Mouse (Mus musculus) gastrocnemius, postnatal 36 days (tissue): Measurements from ENCODE around the gene Phldb2. TPM values are rescaled to one million over a fixed set of nuclear protein-coding genes. Genes with fewer than 3 reads are reported as not detected.
A peak's percentile ranks its signal among the peaks of the same experiment; 100 is the strongest.

Source experiments
- DNase-seq, 2 experiments: peaks; one replicate each; pipeline ENCODE4 v3.0.0; 2022
- intact Hi-C: fragments of 180-260 bp; cut with DNase I; formaldehyde crosslinking; loops from one replicate; pipeline ENCODE4 v1.15.1; 2025
- long read RNA-seq, 2 experiments: library from polyadenylated mRNA; stranded (forward); transcript quantifications; one replicate each; pipeline ENCODE4 v2.0.0; 2021
- total RNA-seq, 2 experiments: library from RNA; stranded (reverse); gene quantifications; 2 replicates each; pipeline ENCODE4 v1.2.3; 2021

Gene Phldb2
- 1 to 10 TPM; 6.1 to 8.1 TPM for total RNA-seq
- long read RNA-seq, experiment 1, partial matches to known transcripts, result 1 of 2 reads
- long read RNA-seq, experiment 1, other reads (novel, unspliced or antisense), result 1 of 2 reads
- long read RNA-seq, experiment 2, partial matches to known transcripts, result 0 of 2 reads
- long read RNA-seq, experiment 2, other reads (novel, unspliced or antisense), result 2 of 2 reads

DNA sequence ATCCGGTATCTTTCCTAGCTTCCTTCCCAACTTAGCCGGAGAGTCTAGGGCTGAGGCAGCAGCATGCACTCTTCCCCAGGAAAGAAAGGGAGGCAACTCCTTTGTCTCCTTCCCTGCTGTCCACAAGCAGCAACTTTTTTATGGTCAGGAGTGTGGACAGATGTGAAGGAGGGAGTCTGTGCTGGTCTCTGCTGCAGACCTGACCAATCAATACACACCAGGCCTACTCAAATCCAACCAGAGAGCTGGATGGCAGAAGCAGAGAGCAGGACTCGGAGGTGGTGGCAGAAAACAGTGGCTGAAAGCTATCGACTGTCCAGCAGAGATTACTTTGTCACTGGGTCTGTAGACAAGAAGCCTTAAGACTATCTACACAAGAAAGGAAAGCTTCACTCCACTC, at the start of gene Phldb2:
Phldb2 (minus strand) TSS at position 205 of the 400 bp plus-strand sequence.
- intact Hi-C loops, result no loop called here
- DNase-seq, result no peak

DNA sequence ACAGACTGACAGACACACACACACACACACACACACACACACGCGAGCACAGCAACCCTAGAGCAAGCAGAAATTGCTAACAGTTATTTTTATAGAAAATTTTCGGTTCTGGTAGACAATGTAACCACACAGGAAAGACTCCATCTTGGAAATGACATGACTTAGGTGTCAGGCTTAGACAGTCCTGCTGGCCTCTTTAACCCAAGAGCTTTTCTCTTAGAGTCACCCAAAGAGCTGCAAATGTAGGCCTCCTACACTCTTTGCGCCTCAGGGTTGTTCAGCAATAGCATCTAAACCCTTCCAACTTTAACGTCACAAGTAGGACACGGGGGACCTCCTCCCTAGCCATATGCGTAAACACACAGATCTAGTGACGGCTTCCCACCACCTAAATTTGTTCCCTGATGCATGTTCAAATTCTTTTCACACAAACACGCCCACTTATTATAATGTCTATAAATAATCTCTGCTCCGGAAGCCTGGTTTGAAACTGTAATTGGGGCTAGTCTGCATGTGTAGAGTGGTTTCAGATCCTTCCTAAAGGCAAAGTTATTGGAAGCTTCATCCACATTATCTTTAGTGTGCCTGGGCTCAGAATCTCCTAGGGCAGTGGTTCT, 48.3 kb upstream of the Phldb2 start:
- no peak for DNase-seq
- intact Hi-C loops, result no loop called here

DNA sequence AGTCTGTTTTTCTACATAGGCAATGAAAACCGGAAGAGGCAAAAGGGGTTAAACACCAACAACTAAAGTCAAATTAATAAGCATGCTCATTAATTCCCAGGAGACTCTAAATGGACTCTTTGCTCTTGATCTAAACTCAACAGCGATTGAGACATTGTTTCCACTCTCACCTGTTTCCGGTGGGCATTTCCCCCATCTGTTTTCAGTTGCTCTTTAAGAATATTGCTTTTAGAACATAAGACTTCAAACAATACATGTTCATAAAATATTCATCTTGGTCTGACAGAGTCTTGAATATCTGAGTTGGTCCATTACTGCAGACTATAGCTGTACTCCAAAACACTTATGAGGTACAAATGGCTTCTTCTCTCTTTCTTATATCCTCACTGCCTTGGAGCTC, 47.6 kb upstream of the Phldb2 start:
- intact Hi-C loops, result no loop called here
- DNase-seq, result no peak

DNA sequence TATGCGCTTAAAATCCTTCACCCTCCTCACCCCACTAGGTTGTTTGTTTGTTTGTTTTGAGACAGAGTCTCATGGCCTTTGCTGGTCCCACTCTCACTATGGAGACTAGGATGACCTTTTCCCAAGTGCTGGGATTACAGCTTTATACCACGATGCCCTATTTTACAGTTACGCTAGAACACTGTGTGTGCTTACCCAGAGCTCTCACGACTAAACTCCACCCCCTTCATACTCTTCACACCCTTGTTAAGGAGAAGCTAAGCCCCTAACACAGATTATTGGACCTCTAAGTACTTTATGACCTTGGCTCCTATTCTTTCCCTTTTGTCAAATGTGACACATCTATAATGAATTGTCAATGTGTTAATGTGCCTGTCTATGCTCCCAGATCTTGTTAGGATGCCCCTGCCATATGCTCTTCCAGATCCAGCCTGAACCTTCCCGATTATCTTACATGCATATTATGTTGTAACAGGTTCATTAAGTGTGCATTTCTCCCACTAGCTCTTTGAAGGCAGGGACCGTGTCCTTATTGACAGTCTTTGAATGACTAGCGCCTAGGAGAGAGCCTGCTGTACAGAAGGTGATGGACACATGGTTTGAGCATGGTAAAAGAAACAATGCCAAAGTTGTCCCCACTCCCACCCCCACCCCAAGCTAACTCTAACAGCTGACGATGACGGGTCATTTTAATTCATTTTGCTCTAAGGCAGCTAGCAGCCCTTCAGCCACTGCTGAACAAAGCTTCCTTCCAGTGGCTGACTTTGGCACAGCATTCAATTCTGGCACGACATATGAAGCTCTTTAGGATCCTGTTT, 46.2 kb upstream of the Phldb2 start:
- intact Hi-C loops, result no loop called here
- no peak for DNase-seq

DNA sequence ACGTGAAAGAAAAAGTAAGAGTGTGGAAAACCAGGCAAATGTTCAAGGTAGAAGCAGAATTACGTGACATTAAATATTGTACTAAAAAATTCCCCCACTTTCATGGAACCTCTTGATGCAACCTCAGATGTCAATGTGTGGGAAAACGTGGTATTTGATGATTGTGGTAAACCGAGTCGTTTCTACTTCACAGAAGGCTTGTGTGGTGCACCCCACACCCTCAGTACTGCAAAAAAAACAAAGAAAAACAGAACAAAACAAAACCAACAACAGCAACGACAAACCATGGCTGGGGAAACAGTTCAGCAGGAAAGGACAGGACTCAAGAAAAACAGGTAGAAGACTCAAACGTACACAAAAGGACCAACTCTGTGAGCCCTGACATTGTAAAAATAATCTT, 44.8 kb upstream of the Phldb2 start:
- intact Hi-C loops, result no loop called here
- DNase-seq, result no peak

DNA sequence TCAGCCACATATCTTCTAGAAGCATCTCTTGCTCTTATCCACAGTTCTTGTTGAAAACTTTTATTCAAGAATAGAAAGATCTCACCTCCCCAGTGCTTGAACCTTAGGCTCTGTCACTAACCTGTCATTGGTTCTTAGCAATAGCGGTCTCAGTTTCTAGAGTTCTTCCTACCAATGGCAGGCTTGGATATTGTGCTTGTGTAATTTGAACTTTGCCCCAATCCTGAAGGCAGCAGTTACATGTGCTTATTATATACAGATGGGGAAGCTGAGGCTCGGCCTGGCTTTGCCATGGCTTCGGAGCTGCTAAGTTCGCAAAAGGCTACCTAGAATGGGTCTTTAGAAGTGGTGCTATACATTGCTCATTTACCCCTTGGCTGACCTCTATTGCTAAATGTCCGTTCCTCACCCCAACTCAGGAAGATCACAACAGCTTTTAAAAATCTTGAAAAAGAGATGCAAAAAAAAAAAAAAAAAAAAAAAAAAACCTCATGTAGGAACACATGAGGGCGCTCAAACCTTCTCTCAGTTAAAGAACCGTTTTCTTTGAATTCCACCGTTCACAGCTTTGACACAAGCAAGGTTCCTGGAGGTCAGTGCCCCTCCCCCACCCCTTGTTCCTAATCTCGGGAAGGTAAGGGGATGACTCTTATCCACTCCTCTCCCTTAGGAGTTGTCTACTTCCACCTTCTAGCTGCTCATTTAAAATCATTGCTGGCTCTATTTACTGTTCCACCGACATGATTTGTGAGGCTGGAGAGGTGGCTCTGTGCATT, 37.7 kb upstream of the Phldb2 start:
- intact Hi-C loops, result no loop called here
- DNase-seq, result no peak

DNA sequence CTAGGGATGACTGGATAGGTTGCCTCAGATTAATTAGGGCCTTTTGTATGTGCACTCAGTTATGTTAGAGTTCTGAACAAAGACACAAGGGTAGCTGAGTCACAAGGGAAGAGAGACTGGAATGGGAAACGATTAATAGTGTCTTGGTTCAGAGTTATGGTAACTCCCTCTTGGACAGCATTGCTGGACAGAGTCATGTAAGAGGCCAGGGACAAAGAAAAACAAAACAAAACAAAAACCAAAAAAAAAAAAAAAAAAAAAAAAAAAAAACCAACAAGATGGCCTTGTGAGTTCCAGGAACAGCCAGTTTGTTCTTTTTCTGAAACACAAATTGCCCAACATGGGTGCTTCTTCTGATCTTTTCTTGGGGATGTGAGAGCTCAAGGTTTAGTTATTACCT, 32.8 kb upstream of the Phldb2 start:
- intact Hi-C loops, result no loop called here
- DNase-seq, result no peak

DNA sequence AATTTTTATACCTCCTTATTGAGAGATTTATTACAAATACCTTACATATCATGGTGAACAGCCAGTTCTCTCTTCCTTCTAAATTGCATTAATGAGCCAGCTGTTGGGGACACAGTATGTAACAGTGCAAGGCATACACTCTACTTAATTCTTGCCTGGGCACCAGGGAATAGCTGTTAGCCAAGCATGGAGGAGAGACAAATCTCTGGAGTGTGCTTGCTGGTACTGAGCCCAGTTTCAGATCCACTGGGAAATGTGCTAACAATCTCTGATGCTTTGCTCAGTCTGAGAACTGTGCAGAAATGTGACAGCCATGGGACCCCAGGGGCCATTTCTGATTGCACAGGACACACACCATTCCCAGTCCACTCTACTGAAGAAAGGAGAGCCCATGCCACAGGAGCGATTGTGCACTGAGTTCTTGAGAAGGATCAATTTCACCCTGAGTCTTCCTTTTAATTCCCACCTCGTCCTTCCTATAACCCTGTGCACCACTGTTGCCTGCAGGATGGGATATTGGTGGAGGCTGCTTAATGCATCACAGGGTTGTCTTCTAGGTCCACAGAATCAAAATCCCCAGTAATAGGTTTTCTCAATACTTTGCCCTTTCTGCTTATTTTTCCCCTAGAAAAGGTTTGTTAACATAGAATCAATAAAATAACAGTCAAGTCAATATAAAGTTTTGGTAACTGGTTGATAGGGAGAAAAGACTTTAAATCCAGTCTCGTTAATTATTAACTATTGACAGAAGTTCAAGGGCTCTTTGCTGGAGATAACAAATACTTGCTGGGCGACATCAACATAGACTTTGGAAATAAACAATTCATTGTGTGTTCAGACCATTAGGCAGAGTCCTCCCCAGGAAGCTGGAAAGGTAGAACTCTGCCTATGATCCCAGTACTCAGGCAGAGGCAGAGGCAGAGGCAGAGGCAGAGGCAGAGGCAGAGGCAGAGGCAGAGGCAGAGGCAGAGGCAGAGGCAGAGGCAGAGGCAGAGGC, 31.5 kb upstream of the Phldb2 start:
- intact Hi-C loops, result no loop called here
- peak in 1 of 2 experiments; percentile 18 for DNase-seq

DNA sequence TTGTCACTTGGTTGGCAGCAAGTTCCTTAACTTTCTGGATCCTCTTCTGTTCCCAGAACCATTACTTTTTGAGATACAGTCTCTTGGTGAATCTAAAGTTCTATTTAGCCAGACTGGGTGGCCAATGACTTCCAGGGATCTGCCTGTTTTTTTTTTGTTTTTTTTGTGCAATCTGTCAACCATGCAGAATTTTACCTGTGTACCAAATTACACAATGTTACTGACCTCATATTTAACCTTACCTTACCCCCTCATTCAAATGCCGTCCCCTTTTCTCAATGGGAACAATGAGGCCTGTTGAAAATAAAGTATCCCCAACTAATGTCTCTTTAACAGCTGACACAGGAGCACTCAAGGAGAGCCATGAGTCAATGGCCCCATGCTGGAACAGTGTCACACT, 22.9 kb upstream of the Phldb2 start:
- intact Hi-C loops, result no loop called here
- no peak for DNase-seq

DNA sequence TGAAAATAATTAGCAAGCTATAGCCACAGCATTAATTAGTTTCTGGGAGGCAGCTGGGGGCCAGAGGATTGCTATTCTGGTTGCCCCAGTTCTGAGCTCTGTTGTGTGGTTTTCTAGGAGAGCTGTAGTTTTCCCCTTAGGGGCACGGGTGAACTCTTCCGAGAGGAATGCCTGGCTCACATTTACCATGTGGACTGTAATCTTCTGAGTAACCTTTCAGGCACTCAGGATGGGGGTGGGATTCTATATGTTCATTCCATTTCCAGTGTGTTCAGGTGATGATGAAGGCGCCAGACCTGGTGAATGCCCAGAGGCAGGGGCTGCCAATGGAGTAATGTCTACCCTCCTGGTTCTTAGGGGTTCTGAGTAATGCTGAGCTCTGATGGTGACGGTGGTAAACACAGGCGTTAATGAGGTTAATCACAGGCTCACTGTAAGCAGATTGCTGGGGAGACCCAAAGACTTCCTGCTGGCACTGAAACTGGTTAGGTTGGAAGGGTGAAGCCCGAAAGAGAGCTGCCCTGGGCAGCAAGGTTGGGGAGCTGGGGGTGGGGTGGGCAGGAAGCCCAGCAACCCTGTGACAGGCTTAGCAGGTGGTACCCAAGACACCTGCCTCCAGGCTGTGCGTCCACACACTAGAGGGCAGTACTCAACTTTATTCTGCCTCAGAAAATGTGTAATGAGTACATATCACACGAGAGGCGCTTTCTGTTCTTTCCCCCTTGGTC, 20.7 kb upstream of the Phldb2 start:
- intact Hi-C loops, result loop anchor here (5.0 kb wide), 1 partner anchor 428 kb away; no protein-coding TSS in a partner anchor

DNA sequence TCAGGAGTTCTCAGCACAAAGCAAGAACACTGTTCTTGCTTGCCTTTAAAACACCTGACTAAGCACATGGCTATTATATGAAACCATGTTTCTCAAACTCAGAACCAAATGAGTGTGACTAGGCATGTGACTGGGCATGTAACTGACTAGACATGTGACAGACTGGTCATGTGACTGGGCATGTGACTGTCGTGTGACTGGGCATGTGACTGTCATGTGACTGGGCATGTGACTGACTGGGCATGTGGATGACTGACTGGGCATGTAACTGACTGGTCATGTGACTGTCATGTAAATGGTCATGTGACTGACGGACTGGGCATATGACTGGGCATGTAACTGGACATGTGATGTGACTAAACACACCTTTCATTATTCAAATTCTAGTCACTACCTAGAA, 16.8 kb upstream of the Phldb2 start:
- DNase-seq, result no peak
- intact Hi-C loops, result loop anchor here (5.0 kb wide), 1 partner anchor 432 kb away; no protein-coding TSS in a partner anchor

More for the DNA sequence above, 20.7 kb upstream of the Phldb2 start:
- DNase-seq, result no peak

DNA sequence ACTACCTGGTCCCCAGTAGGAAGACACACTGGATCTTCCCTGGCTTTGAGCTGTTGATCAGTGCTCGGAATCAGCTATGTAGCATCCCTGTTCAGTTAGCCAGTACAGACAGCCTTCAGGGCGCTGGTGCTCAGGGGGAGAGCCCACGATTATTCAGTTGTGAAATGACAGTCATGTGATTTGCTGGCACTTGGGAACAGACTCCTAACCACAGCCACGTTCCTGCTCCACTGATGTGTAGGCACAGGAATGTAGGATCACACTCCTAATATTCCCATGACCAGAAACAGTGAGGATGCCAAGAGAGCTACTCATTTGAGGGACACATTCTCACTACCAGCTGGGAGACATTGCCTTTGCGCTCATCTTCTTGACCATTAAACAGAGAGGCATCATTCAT, 15.3 kb upstream of the Phldb2 start:
- DNase-seq, result no peak
- intact Hi-C loops, result loop anchor here (10.0 kb wide), 1 partner anchor 284 kb away; no protein-coding TSS in a partner anchor

DNA sequence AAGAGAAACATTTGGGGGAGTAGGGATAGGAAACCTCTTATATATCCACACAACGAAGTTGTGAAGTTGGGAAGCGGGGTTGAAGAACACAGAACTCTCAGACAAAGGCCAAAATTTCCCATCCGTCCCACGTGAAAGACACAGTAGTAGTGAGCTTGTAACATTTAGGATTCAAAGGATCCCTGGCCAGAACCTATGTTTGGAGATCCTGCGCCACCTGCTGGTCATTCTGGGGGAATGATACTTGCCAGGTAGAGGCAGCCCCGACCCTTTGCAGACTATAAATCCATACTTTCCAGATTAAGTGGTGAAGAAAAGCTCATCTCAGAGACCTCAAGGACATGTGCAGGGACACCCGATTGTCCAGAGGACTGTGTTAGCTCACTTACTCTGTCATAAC, 14.1 kb upstream of the Phldb2 start:
- intact Hi-C loops, result loop anchor here (2.0 to 10.0 kb wide), 3 partner anchors 123 to 283 kb away; no protein-coding TSS in a partner anchor

DNA sequence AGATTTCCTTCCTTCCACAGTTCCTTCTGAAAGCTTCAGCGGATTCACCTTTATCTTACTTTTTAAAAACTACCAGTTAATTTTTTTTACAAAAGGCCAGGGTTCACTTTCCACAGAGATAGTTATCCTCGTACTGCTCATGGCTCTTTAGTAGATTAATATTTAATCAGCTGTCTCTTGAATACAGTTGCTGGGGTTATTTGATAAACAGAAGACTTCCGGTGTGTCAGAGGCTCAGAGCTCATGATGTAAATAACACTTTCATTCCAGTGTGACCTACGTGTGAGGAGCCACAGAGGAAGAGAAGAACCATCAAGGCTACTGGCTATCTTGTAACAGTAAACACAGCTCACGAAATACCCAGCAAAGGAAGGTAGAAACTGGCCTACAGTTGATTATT, 13.2 kb upstream of the Phldb2 start:
- no peak for DNase-seq
- intact Hi-C loops, result loop anchor here (2.0 to 10.0 kb wide), 3 partner anchors 122 to 282 kb away; no protein-coding TSS in a partner anchor

More for the DNA sequence above, 14.1 kb upstream of the Phldb2 start:
- DNase-seq, result peak; percentile 53 to 63

DNA sequence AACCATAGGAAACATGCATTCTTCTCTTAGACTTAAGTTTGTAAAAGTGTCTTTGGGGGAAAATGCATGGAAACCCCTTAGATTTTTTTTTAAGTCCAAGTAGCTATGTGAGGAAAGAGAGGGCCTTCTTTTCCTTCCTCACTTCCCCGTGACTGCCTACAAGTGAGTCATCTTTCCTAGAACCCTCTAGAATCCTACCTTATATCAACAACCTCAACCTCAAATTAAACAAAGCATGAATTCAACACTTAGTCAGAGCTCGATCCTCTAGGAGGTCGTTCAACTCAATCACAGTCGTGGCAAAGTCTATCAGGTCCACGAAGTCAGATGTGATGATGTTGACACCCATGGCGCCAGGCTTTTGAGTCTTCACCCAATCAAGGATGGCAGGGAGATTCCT, 11.4 kb upstream of the Phldb2 start:
- intact Hi-C loops, result loop anchor here (10.0 kb wide), 1 partner anchor 280 kb away; no protein-coding TSS in a partner anchor
- DNase-seq, result no peak

DNA sequence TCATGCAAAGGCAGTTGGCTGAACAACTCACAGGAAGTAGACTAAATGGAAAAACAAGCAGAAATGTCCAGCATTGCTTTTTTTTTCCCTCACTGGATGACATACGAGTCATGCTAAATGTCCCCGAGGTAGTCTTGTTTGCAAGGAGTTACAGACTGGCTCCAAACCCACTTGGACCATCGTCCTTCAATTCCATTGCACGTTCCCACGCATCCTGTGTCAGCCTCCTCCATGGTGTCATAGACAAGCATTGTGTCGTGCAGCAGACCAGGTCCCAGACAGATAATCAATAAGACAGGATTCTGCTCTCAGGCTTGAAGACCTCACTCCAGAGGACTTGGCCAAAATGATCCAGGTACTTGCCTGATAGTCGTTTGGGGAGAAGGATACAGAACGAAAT, 10.4 kb upstream of the Phldb2 start:
- DNase-seq, result no peak
- intact Hi-C loops, result loop anchor here (10.0 kb wide), 1 partner anchor 279 kb away; no protein-coding TSS in a partner anchor

DNA sequence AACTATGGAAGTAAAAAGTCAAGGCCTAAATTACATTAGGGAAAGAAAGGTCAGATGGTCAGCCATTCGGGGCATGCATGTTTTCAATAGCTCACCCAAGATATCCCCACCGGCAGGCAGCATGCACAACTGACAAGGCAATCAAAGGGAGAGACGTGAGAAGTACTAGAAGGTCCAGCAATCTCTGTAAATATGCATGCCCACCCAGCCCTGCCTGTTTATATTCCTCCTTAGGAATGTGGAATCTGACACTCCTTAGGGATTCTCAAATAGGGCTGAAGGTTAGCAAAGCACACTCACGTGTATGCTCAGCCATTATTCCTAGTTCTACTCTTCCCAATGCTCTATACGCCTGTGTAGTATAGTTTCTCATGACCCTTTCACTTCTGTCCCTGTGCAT, 9.7 kb upstream of the Phldb2 start:
- intact Hi-C loops, result loop anchor here (10.0 kb wide), 1 partner anchor 278 kb away; no protein-coding TSS in a partner anchor

DNA sequence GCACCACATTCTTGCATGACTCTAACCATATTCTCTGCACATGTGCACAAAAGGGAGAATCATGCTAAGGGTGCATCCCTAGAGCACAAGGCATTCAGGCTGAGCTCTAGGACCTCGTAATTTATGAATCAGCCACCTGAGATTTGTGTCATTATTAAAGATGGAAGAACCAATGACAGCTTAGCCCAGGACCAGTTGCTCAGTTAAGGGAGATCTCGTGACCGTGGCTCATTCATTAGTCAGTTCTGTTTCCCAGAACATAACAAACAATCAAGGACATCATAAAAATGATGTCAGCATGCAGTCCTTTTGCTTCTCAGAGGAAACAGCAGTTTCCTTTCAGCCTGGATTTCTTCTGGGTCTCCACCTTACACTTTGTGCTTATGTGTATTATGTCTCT, 7.6 kb upstream of the Phldb2 start:
- intact Hi-C loops, result loop anchor here (10.0 kb wide), 1 partner anchor 276 kb away; no protein-coding TSS in a partner anchor
- DNase-seq, result no peak

More for the DNA sequence above, 9.7 kb upstream of the Phldb2 start:
- no peak for DNase-seq
